Mouse (Mus musculus): ENCODE measurements around the gene Tmem151a. TPM values are rescaled to one million over a fixed set of nuclear protein-coding genes. Genes with fewer than 3 reads are reported as not detected.

Gene Tmem151a
- polyA plus RNA-seq, 2 experiments: 0.96 to 2.1 TPM

- 83% methylated on average over 4 of the region's 4 CpGs for WGBS
- ATAC-seq (ENCODE audit: low FRiP score, low read depth) (no peak), DNase-seq (ENCODE audit: low spot score) (no peak)
- Histone ChIP-seq H3K9ac (ENCODE audit: low read depth, low read length, severe bottlenecking) (no peak overlapping the region), H3K36me3 (ENCODE audit: control insufficient read depth, insufficient read depth, low read length) (peaks cover 35% of the 10 kb centered on the region), H3K4me1 (ENCODE audit: control insufficient read depth, insufficient read depth, low read length) (peaks cover 12% of the 10 kb centered on the region), H3K27ac (replicated peaks; ENCODE audit: low read depth, low read length) (no peak overlapping the region), H3K27me3 (ENCODE audit: control insufficient read depth, insufficient read depth, low read length) (no peaks in the 10 kb centered on the region), H3K4me3 (replicated peaks; ENCODE audit: low read length) (no peak overlapping the region), H3K9me3 (ENCODE audit: control insufficient read depth, low read length) (no peaks in the 10 kb centered on the region), H3K4me2 (replicated peaks; ENCODE audit: low read depth, low read length, severe bottlenecking) (no peak overlapping the region)
- TF ChIP-seq POLR2A (IDR thresholded peaks at IDR 0.05; ENCODE audit: borderline replicate concordance, extremely low read depth, insufficient read depth, insufficient read length): no peak
Observed at GRCm38 (mm10) chr19:5045531-5045930, 39.8 kb downstream of the Tmem151a start.

- H3K9ac ChIP-seq (ENCODE audit: low read depth, low read length, severe bottlenecking): peak overlapping the region; percentile 73
- H3K36me3 ChIP-seq (ENCODE audit: control insufficient read depth, insufficient read depth, low read length): peaks cover 3% of the 10 kb centered on the region
- H3K4me3 ChIP-seq (replicated peaks; ENCODE audit: low read length): peak overlapping the region; percentile 78
- 0 out of 2 replicates have a peak overlapping the region, but pooled peaks have one; percentile 43 for H3K27ac ChIP-seq (replicated peaks; ENCODE audit: low read depth, low read length)
- TF ChIP-seq POLR2A (IDR thresholded peaks at IDR 0.05; ENCODE audit: borderline replicate concordance, extremely low read depth, insufficient read depth, insufficient read length): no peak
- H3K4me1 ChIP-seq (ENCODE audit: control insufficient read depth, insufficient read depth, low read length): peaks cover 22% of the 10 kb centered on the region
- no peaks in the 10 kb centered on the region for H3K9me3 ChIP-seq (ENCODE audit: control insufficient read depth, low read length)
- WGBS: 2% methylated on average over 16 of the region's 16 CpGs
- no peaks in the 10 kb centered on the region for H3K27me3 ChIP-seq (ENCODE audit: control insufficient read depth, insufficient read depth, low read length)
- DNase-seq (ENCODE audit: low spot score) (no peak), ATAC-seq (ENCODE audit: low FRiP score, low read depth) (no peak)
- peak overlapping the region; percentile 98 for H3K4me2 ChIP-seq (replicated peaks; ENCODE audit: low read depth, low read length, severe bottlenecking)
Observed at GRCm38 (mm10) chr19:5041588-5041987, 43.7 kb downstream of the Tmem151a start.

- ATAC-seq (ENCODE audit: low FRiP score, low read depth): peak; percentile 75
- H3K36me3 ChIP-seq (ENCODE audit: control insufficient read depth, insufficient read depth, low read length): no peaks in the 10 kb centered on the region
- WGBS: 8% methylated on average over 40 of the region's 40 CpGs
- no peaks in the 10 kb centered on the region for H3K9me3 ChIP-seq (ENCODE audit: control insufficient read depth, low read length)
- H3K27ac ChIP-seq (replicated peaks; ENCODE audit: low read depth, low read length): 0 out of 2 replicates have a peak within 1 kb of the TSS, but pooled peaks have one; percentile 43
- peak within 1 kb of the TSS; percentile 98 for H3K4me2 ChIP-seq (replicated peaks; ENCODE audit: low read depth, low read length, severe bottlenecking)
- no peak for TF ChIP-seq POLR2A (IDR thresholded peaks at IDR 0.05; ENCODE audit: borderline replicate concordance, extremely low read depth, insufficient read depth, insufficient read length)
- no peaks in the 10 kb centered on the region for H3K27me3 ChIP-seq (ENCODE audit: control insufficient read depth, insufficient read depth, low read length)
- peak within 1 kb of the TSS; percentile 78 for H3K4me3 ChIP-seq (replicated peaks; ENCODE audit: low read length)
- peak within 1 kb of the TSS; percentile 86 for H3K9ac ChIP-seq (ENCODE audit: low read depth, low read length, severe bottlenecking)
- peaks cover 22% of the 10 kb centered on the region for H3K4me1 ChIP-seq (ENCODE audit: control insufficient read depth, insufficient read depth, low read length)
- DNase-seq (ENCODE audit: low spot score): peak; percentile 94
Observed at GRCm38 (mm10) chr19:5040862-5041523, 44.3 kb downstream of the Tmem151a start, which contains the start of gene Brms1. TSS of gene Brms1 (plus strand) at chr19:5041354.

- peak overlapping the region; percentile 98 for H3K4me2 ChIP-seq (replicated peaks; ENCODE audit: low read depth, low read length, severe bottlenecking)
- H3K36me3 ChIP-seq (ENCODE audit: control insufficient read depth, insufficient read depth, low read length): no peaks in the 10 kb centered on the region
- TF ChIP-seq POLR2A (IDR thresholded peaks at IDR 0.05; ENCODE audit: borderline replicate concordance, extremely low read depth, insufficient read depth, insufficient read length): no peak
- peaks cover 22% of the 10 kb centered on the region for H3K4me1 ChIP-seq (ENCODE audit: control insufficient read depth, insufficient read depth, low read length)
- ATAC-seq (ENCODE audit: low FRiP score, low read depth) (no peak), DNase-seq (ENCODE audit: low spot score) (no peak)
- 7% methylated on average over 41 of the region's 41 CpGs for WGBS
- H3K4me3 ChIP-seq (replicated peaks; ENCODE audit: low read length): peak overlapping the region; percentile 78
- no peaks in the 10 kb centered on the region for H3K9me3 ChIP-seq (ENCODE audit: control insufficient read depth, low read length)
- no peaks in the 10 kb centered on the region for H3K27me3 ChIP-seq (ENCODE audit: control insufficient read depth, insufficient read depth, low read length)
- H3K27ac ChIP-seq (replicated peaks; ENCODE audit: low read depth, low read length): no peak overlapping the region
- peak overlapping the region; percentile 86 for H3K9ac ChIP-seq (ENCODE audit: low read depth, low read length, severe bottlenecking)
Observed at GRCm38 (mm10) chr19:5039301-5040114, 45.8 kb downstream of the Tmem151a start.

GRCm38 (mm10) chr19:5038709-5039156, 46.6 kb downstream of the Tmem151a start, which contains the start of the genes B4gat1 and AC124502.3:
TSS of gene B4gat1 (plus strand) at chr19:5038826.
TSS of gene AC124502.3 (plus strand) at chr19:5038891.
- H3K27ac ChIP-seq (replicated peaks; ENCODE audit: low read depth, low read length): peak within 1 kb of the TSS; percentile 82
- DNase-seq (ENCODE audit: low spot score): peak; percentile 94
- H3K4me2 ChIP-seq (replicated peaks; ENCODE audit: low read depth, low read length, severe bottlenecking): peak within 1 kb of the TSS; percentile 98
- TF ChIP-seq POLR2A (IDR thresholded peaks at IDR 0.05; ENCODE audit: borderline replicate concordance, extremely low read depth, insufficient read depth, insufficient read length): no peak; the same call in 1 of the 2 replicates
- WGBS: under 1% methylated on average over 40 of the region's 44 CpGs
- peak within 1 kb of the TSS; percentile 86 for H3K9ac ChIP-seq (ENCODE audit: low read depth, low read length, severe bottlenecking)
- peaks cover 22% of the 10 kb centered on the region for H3K4me1 ChIP-seq (ENCODE audit: control insufficient read depth, insufficient read depth, low read length)
- H3K36me3 ChIP-seq (ENCODE audit: control insufficient read depth, insufficient read depth, low read length): no peaks in the 10 kb centered on the region
- ATAC-seq (ENCODE audit: low FRiP score, low read depth): peak; percentile 90
- no peaks in the 10 kb centered on the region for H3K27me3 ChIP-seq (ENCODE audit: control insufficient read depth, insufficient read depth, low read length)
- H3K4me3 ChIP-seq (replicated peaks; ENCODE audit: low read length): peak within 1 kb of the TSS; percentile 78
- H3K9me3 ChIP-seq (ENCODE audit: control insufficient read depth, low read length): no peaks in the 10 kb centered on the region

Data from limb, embryonic 14.5 days (tissue).